Comparison of ENCODE assay signal across 26 mouse cellular contexts in genomic region chr10:96696571-96696970, GRCm38 (mm10).
A peak's percentile ranks its signal among the peaks of the same experiment; 100 is the strongest.
DNase-seq lines count a peak whose midpoint lies in the region; ATAC-seq and TF ChIP-seq lines count a peak whose summit lies in the region.
"Had no signal": no experiment of that assay in that cellular context is flagged by ENCODE, and none has a peak within 500 bp of the region (broad histone marks: within the 10 kb centered on the region; RNA-seq: fewer than 3 reads in every experiment).

No protein-coding gene starts in this region.

- no peak for ATAC-seq in midbrain, embryonic 14.5 days (ENCODE audit: low FRiP score, low TSS enrichment)
- ATAC-seq: CD4-positive, CD25-positive, alpha-beta regulatory T cell, adult 4 months; forebrain, embryonic 15.5 days; hindbrain, postnatal 0 days had no signal

- no peak for TF ChIP-seq POLR2A in thymus, adult 2 months (IDR thresholded peaks at IDR 0.05; ENCODE audit: control insufficient read depth, extremely low read depth, insufficient read depth, low read length, poor library complexity)

- H3K4me1 ChIP-seq in thymus, adult 2 months (replicated peaks; ENCODE audit: control insufficient read depth, insufficient read depth, low read length): peaks cover 39% of the 10 kb centered on the region
- H3K4me1 ChIP-seq in midbrain, embryonic 14.5 days (ENCODE audit: control insufficient read depth, insufficient read depth, low read length): no peaks in the 10 kb centered on the region
- H3K4me1 ChIP-seq: embryonic facial prominence, embryonic 10.5 days; forebrain, embryonic 12.5 days had no signal

- H3K9ac ChIP-seq in midbrain, embryonic 14.5 days (replicated peaks; ENCODE audit: low read length): no peak overlapping the region
- H3K9ac ChIP-seq: embryonic facial prominence, embryonic 13.5 days; forebrain, embryonic 12.5 days; forebrain, embryonic 15.5 days; heart, embryonic 12.5 days; heart, embryonic 15.5 days; hindbrain, embryonic 14.5 days had no signal

- peak; percentile 39 for DNase-seq in thymus, adult 2 months
- DNase-seq in thymus, postnatal 0 days (ENCODE audit: low spot score): peak; percentile 52
- peak; percentile 60 for DNase-seq in thymus, postnatal 25 days
- no peak for DNase-seq in right cerebral cortex, adult 18-20 months
- DNase-seq in gastrocnemius, postnatal 25 days: no peak
- DNase-seq in midbrain, embryonic 14.5 days: no peak
- DNase-seq: adrenal gland, adult 2 months; adrenal gland, postnatal 14 days; cerebellum, adult 11 months; cerebellum, adult 2 months; cerebellum, postnatal 10 days; cerebellum, postnatal 36 days; embryo, embryonic 11 days; gastrocnemius, postnatal 36 days; heart, postnatal 14 days; heart, postnatal 4 days had no signal

- TF ChIP-seq CTCF in thymus, adult 2 months (IDR thresholded peaks at IDR 0.05; ENCODE audit: borderline replicate concordance, control insufficient read depth, extremely low read depth, insufficient read depth, low read length, poor library complexity): no peak

- peak overlapping the region; percentile 43 for H3K27ac ChIP-seq in thymus, adult 2 months (ENCODE audit: control insufficient read depth, insufficient read depth, low read length)
- H3K27ac ChIP-seq in midbrain, embryonic 14.5 days (replicated peaks; ENCODE audit: low read depth, low read length): no peak overlapping the region
- H3K27ac ChIP-seq: embryonic facial prominence, embryonic 10.5 days; embryonic facial prominence, embryonic 13.5 days; forebrain, embryonic 12.5 days; forebrain, embryonic 15.5 days; hindbrain, embryonic 14.5 days; hindbrain, postnatal 0 days had no signal

- no peak overlapping the region for H3K4me3 ChIP-seq in thymus, adult 2 months (ENCODE audit: control insufficient read depth, insufficient read depth, low read length)
- H3K4me3 ChIP-seq in midbrain, embryonic 14.5 days (replicated peaks; ENCODE audit: low read depth, low read length): no peak overlapping the region
- H3K4me3 ChIP-seq: embryonic facial prominence, embryonic 10.5 days; embryonic facial prominence, embryonic 13.5 days; erythroblast, embryonic 14.5 days; forebrain, embryonic 12.5 days; forebrain, embryonic 15.5 days; heart, embryonic 12.5 days; heart, embryonic 15.5 days had no signal

- H3K9me3 ChIP-seq in midbrain, embryonic 14.5 days (ENCODE audit: control insufficient read depth, low read length): no peaks in the 10 kb centered on the region
- H3K9me3 ChIP-seq: embryonic facial prominence, embryonic 10.5 days; embryonic facial prominence, embryonic 13.5 days; forebrain, embryonic 12.5 days; forebrain, embryonic 15.5 days; heart, embryonic 12.5 days; heart, embryonic 15.5 days had no signal

- H3K4me2 ChIP-seq in midbrain, embryonic 14.5 days (ENCODE audit: low read length): no peak overlapping the region
- H3K4me2 ChIP-seq: embryonic facial prominence, embryonic 13.5 days; forebrain, embryonic 12.5 days; forebrain, embryonic 15.5 days; heart, embryonic 12.5 days; heart, embryonic 15.5 days; hindbrain, embryonic 14.5 days had no signal

- no peaks in the 10 kb centered on the region for H3K36me3 ChIP-seq in thymus, adult 2 months (ENCODE audit: control insufficient read depth, insufficient read depth, low read length)
- H3K36me3 ChIP-seq in midbrain, embryonic 14.5 days (ENCODE audit: control insufficient read depth, insufficient read depth, low read length): no peaks in the 10 kb centered on the region
- H3K36me3 ChIP-seq: embryonic facial prominence, embryonic 10.5 days; embryonic facial prominence, embryonic 13.5 days; forebrain, embryonic 12.5 days; forebrain, embryonic 15.5 days; heart, embryonic 12.5 days; heart, embryonic 15.5 days had no signal

- WGBS in thymus, adult 2 months: 83% methylated on average over 7 of the region's 7 CpGs
- WGBS in midbrain, embryonic 14.5 days: 94% methylated on average over 7 of the region's 7 CpGs

- no peaks in the 10 kb centered on the region for H3K27me3 ChIP-seq in thymus, adult 2 months (ENCODE audit: control insufficient read depth, insufficient read depth, low read length)
- H3K27me3 ChIP-seq in midbrain, embryonic 14.5 days (ENCODE audit: control insufficient read depth, insufficient read depth, low read length): no peaks in the 10 kb centered on the region
- H3K27me3 ChIP-seq: embryonic facial prominence, embryonic 13.5 days; forebrain, embryonic 12.5 days; forebrain, embryonic 15.5 days; heart, embryonic 12.5 days; heart, embryonic 15.5 days had no signal

Comparison
In these comparisons a context has a peak if more than half of its experiments do, and no peak if none do; other contexts are left out.
1. DNase-seq: peak in thymus, adult 2 months (single experiment), thymus, postnatal 0 days (single experiment) and thymus, postnatal 25 days (single experiment); none in right cerebral cortex, adult 18-20 months (single experiment), gastrocnemius, postnatal 25 days (single experiment) and midbrain, embryonic 14.5 days (single experiment).